Mouse (Mus musculus): ENCODE data around the gene Zyx.

GRCm38 (mm10) chr6:42348281-42349005 lies 987 bp upstream of the Zyx start:
- no peak for TF ChIP-seq CTCF (IDR thresholded peaks at IDR 0.05; ENCODE audit: low read depth, low read length)
- TF ChIP-seq GATA1 (IDR thresholded peaks at IDR 0.05; ENCODE audit: borderline replicate concordance, low read length): no peak
